Mouse (Mus musculus) adrenal gland, adult 18-20 months (tissue): Measurements from ENCODE around the gene Map1b. TPM values are rescaled to one million over a fixed set of nuclear protein-coding genes. Genes with fewer than 3 reads are reported as not detected.

ENCODE experiments used
- DNase-seq, 2 experiments: peaks; one replicate each; pipeline ENCODE4 v3.0.0; 2021 to 2022; ENCODE audit warnings: low spot score in 2 of 2
- total RNA-seq, 2 experiments: library from RNA; stranded (reverse); gene quantifications; 1 replicate in 1 of 2; 2 replicates in 1 of 2; pipeline ENCODE4 v1.2.3; 2021

Map1b gene
- total RNA-seq, 2 experiments from 2014 or later: 78.5 to 120 TPM

DNA sequence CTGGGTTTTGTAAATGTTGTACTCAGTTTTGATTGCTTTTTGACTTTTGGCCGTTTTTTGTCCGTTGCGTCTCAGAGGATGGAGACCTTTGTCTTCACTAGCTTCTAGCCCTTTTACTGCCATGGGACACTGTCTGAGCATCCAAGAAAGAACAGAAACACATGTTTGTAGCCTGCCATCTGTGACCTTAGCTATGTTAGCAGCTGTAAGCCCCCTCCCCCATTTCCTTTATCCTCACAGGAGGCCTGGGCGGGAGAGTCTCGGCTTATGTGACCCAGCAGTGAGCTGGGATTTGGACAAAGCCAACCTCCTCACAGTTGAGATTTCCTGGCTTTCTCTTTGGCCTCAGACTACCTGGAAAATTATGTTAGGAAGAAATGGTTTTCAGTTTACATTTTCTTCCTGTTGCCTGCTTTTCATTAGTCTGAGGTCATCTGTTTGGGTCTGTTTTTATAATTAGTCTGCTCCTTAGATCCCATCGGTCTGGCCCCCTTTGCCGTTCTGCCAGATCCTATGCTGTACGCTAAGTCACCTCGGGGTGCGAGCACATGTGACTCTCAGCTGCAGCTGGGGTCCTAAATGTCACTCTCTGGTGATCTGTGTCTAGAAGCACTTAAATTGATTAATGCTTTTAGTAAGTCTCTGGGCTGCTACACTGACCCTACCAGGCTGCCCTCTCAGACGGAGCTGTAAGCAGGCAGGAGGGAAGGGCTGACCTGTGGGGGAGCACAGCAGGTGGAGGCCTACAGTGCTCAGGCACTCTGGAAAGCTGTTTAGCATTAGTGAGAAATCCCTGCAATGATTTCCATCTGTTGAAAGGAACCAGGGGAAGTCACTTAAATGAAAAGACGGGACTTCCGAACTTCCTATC, 102.6 kb downstream of the Map1b start:
- no peak for DNase-seq

DNA sequence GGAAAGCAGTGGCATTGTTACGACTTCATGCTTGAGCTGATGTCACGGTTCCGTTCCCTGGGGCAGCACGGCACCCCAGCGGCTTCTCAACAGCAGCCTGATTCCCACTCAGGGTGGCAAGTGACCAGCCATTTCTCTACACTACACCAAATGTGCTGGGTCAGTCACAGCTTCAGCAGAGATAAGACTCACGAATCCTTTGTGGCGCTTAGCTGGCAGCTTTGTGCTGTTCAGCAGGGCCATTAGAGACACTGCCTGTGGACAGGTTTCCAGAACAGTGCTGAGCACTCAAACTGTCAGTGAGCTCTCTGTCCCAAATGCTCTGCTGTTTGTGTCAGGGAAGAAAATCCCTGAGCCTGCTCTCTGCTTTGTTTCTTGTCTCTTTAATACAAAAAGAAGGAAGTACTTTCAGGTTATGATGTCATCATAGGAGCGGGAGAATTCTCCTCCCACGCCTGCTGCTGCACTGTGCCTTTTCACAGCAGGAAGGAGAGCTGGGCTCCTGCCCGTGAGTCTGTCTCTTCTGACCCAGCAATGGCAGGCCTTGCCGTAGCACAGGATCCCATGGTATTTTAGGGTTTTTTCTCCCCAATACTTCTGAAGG, 103.8 kb downstream of the Map1b start:
- DNase-seq: peak in 1 of 2 experiments; percentile 42

DNA sequence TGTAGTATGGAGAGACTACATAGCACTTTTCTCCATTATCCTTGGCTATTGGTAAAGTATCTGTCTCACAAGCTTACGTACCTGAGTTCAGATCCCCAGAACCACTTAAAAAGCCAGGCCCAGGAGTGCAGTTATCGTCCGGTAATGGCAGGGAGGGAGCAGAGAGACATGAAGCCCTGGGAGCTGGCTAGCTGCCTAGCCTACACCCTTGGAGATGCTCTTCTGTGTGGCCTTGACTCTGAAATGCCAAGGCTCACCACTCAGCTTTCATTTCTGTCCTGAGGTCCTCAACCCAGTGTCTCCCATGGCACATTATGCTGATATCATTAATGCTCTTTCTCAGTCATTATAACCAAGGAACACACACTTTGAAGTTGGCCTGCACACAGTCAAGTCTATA, 104.6 kb downstream of the Map1b start:
- peak; percentile 53 to 61 for DNase-seq

DNA sequence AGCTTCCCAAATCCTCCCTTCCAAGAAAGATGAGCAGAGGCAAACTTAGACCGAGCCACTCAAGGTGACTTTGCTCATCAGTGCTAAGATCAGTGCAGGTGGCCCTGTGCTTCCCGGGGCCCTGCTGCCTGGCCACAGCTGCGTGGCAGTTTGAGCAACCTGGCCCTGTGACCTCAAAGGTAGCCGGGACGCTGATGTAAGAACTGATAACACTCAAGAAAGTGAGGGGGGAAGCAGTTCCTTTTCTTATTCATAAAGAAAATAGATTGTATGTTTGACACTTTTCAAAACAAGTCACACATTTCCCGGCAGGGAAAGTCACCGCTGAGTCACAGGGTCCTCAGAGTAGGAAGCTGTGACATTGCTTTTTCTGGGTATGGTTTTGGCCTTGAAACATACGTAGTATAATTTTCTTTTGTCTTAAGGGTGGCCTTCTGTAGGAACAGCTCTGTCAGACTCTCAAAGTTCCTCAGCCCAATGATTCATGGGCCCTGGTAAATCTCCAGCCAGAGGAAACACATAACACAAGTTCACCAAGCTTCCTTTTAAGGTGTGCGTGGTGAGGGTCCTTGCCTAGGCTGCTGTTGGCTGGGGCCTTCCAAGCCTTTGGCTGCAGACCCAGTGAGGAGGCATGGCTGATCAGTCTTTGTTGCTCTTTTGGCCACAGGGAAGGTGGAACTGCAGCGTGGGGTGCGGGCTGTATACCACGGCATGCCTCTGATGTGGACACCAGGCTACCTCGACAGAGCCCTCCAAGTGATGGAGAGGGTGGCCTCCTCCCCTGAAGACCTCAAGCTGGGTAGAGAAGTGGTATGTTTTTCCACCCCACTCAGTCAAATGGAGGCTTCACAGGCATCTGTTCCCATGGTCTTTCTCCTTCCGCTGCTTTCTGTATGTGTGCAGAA, 105.5 kb downstream of the Map1b start:
- DNase-seq: peak in 1 of 2 experiments; percentile 24

DNA sequence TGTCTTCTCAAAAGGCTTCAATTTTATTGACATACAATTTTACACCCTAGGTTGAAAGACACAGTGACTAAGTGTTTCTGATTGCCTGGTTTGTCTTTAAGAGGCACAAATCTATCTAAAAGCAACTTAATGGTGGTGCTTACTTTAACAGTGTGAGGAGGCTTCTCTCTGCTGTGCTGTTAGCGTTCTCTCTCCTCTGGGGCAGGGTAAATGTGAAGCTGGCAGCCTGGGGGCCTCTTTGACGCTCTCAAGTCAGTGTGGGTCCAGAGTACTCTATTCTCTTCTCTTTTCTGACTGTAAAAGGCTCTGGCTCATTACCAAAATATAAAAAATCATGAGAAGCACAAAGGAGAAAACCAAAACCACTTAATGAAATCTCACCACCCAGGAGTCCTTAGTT, 107.1 kb downstream of the Map1b start:
- DNase-seq: no peak

DNA sequence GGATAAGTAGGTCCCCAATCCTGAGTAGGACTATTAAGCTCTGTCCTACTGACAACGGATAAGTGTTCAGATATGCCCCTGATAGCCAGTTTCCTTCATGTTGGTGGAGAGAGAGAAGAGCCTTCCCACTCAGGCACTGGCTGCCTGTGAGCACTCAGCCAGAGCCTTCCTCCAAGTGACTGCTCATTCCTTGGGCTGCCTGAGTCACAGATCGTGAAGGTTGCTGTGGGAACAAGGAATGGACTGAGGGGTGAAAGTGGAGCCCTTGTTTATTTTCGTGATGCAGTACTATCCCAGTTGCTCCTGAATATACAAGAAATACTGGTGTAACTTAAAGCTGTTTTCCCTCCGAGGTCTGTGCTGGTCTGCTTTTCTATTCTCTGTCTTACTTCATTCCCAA, 117.0 kb downstream of the Map1b start:
- no peak for DNase-seq

DNA sequence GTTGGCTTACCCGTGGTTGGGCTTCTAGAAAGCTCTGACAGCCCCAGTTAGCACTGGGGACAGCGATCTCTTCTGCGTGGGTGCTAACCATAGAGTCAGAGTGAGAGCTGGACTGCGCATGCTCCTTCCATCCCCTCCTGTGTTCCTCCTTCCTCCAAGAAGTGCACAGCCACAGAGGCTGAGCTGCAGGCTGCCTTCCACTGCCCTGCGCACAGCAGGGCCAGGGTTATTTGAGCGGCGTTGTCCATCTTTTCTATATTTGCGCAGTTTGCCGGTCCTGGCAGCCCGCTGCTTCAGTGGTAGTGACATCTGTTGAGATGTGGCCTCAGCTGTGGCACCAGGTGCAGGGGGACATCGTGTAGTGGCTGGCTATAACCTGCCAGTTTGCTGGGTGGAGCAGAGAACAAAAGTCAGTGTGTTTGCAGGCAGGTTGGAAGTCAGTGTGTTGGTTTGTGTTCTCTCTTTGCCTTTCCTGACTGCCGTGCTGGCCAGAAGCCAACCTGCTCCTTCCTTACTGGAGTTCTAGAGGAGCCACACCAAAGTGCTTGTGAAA, 118.1 kb downstream of the Map1b start:
- DNase-seq: peak in 1 of 2 experiments; percentile 40

DNA sequence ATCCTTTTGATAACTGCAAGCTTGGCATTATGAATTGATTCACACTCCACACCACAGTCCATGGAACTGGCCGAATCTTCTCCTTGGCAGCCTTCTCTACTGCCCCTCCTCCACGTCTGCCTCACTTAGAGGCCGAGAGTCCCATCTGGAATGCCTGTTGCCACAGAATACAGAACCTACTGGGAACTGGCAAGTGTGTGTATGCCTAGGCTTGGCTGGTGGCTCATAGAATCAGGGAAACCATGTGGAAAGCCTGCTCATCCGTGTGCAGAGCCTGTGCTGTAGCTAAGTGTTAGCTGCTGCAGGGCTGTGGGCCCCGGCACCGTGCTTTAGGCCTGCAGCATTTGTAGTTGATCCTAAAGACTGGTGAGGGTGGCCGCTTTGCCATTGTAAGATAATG, 119.1 kb downstream of the Map1b start:
- no peak for DNase-seq

DNA sequence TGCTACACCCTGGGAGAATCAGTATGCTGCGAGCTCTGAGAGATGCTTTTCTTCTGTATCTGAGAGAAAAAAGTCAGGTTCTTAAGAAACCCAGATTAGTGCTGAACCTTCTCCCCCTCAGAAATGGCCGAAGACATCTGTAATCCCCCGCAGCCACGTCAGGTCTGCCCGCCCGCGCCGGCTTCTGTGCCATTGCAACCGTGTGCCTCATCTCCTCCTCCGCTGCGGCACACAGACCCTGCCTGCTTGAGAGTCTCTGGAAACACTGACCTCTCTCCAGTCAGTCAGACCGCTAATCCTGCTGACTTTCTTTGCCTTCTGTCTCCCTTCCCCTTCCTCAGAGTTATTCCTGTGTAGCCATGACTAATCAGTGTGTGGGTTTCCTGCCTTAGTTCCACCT, 120.8 kb downstream of the Map1b start:
- DNase-seq: no peak

DNA sequence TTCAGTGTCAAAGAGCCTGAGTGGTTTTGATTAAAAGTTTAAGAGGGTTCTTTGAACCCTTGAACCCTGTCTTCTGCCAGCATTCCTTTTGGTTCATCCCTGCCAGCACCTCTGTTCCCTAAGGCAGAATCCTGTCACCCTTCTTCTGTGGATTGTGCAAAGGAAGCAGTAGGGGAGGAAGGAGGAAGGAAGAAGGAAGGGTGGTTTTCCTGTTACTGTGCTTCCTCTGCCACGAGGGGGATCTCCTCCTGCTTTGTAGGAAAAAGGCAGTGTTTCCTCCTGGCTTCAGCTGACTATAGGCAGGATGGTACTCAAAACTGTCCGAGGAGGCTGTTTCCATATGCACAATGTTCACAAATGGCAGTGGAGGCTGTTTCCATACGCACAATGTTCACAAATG, 121.6 kb downstream of the Map1b start:
- DNase-seq: no peak

DNA sequence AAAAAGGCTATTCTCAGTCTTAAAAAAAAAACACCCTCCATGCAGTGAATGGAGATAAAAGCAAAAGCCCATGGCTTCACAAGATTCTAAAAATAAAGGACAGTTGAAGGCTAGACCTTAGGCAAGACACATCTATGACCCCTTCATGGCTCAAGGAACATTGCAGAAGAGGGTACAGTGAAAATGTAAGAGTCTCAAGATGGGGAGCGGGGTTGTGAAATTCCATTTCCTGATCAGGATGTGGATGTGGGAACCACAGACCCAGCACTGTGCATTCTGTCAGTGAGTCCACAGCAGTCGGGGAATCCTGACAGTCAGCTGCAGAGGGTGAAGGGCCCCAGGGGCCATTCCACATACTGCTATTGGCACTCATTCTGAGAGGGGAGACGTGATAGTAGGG, 123.2 kb downstream of the Map1b start:
- no peak for DNase-seq

DNA sequence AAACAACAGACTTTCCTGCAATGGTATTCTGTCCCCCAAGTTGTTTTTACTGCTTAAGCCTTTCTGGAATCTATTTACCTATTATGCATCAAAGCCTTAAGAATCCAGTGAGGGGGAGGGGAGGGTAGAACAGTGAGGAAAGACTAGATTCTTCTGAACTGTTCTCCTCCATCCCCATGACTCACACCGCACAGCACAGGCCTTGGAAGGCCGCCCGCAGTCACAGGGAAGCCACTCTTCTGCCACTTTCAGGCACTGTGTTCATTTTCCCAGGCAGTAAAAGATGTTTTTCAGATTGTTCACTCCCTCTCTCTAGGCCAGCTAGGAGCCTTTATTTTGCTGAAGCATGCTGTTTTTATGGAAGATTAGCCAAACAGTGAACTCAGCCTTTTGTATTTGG, 124.9 kb downstream of the Map1b start:
- peak; percentile 53 to 64 for DNase-seq

DNA sequence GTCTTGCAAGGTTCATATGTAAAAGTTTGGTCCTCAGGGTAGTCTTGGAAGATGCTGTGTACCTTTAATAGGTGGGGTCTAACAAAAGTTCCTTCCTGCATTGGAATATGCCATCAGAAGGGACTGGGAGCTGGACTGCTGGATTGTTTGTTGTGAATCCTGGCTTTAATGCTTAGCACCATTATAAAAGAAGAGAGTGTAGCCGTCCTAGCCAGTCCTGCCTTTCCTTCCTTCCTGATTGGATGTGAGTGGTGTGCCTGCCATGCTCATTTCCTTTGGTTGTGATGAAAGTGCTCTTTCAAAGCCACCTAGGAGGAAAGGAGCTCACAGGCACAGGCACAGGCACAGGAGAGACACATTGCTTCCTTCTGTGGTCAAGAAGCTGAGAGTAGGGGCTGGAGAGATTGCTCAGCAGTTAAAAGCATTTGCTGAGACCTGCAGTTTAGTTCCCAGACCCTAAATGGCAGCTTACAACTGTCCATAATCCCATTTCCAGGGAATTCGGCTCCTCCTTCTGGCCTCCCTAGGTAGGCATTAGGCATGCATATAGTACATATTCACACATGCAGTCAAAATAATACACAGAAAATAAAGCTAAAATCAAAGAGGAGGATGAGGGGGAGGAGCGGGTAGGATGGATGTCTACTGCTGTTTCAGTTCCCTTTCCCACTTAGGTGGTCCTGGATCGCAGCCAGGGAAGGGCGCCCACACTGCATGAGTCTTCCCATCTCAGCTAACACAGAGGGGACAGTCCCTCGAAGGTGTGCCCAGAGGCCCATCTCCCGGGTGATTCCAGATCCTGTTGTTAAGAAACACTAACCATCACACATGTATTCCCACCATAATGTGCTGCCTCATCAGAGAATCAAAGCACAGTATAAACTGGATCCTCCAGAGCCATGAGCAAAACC, 128.2 kb downstream of the Map1b start:
- no peak for DNase-seq

DNA sequence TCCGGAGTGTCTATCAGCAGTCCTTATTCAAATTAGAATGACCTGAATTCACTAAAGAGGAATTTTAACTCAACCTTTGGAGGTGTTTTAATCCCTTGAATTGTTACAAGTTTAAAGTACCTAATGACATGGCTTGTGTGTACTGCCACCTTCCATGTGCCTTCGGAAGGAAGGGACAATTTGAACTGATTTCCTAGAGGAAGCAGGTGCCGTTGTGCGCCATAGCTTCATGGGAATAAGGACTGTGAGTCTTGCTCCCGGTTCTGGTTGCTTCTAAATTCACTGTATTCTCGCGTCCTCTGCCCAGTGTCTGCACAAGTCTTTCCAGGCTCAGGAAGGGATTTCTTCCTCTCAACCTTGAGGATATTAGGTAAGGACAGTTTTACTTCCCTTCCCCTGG, 130.0 kb downstream of the Map1b start:
- no peak for DNase-seq

DNA sequence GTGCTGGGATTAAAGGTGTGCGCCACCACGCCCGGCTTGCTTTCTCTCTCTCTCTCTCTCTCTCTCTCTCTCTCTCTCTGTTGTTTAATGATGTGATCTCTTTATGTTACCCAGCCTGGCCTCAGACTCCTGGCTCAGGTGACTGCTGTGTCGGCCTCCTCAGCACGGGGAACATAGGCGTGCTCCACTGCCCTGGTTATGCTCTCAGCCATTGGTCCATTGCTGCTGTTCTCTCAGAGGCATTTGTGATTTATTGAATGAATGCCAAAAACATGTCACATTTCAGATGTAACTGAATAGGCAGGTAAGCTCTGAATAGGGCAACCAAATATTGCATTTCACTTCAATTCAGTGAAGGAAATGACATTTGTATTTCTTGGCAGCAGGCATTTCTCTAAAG, 130.4 kb downstream of the Map1b start:
- DNase-seq: no peak

DNA sequence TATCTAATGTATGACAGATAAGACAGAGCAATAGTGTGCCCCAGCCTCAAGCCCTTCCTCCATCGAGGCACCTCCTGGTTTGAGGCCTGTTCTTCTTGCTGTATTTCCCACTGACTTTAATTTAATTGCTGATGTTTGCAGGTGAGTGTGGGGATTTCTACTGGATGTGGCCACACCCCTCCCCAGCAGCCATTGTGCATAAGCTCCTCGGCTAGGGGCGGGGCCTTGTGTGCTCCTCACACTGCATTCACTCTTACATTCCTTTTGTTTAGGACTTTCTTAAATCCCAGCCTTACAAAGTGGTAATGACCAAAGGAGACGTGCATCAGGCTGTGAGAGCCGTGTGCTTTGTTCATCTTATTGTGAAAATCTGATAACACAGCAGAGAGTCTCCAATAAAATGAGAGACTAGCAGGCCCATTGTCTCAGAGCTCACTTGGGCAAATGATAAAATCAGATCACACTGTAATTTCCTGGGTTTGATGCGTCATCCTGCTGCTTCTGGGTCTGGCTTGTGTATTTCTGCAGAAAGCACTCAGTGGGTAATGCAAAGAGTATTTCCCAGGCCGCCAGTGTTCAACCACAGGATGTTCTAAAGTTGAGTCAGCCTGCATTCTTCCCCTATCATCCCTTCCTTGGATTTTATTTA, 131.7 kb downstream of the Map1b start:
- DNase-seq: no peak

DNA sequence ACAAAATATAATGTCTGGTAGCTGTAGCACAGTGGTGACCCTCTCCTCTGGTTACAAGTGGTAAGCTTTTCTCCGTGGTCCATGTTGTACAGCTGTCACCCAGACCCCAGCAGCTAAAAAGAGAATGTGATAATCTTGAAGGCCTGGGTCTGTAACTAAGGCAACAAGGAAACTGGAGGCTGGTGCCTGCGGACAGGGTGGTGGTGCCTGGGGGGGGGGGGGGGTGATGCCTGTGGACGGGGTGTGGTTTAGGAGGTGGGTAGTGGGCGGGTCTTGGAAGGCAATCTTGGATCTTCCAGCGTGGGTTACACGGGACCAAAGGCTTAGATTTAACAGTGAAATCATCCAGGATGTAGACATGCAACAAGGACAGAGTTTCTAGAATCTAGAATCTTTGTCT, 134.0 kb downstream of the Map1b start:
- no peak for DNase-seq

DNA sequence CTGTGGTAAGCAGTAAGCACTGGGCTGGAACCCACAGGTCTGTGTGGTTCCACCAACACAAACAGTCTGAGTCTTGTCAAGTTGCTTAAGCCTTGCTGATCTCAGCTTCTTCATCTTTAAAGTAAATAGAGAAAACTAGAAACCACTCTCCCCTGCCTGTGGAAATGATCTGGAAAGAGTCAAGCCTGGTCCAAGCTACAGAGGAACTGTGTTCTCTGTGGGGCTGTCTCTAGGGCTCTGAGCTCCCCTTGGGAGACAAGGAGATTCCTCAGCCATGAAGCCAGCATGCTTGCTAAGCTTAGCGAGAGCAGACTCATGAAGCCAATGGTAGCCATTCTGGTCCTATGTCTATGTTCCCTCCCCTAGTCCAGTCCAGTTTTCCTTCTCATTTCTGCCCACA, 138.1 kb downstream of the Map1b start:
- DNase-seq: no peak

DNA sequence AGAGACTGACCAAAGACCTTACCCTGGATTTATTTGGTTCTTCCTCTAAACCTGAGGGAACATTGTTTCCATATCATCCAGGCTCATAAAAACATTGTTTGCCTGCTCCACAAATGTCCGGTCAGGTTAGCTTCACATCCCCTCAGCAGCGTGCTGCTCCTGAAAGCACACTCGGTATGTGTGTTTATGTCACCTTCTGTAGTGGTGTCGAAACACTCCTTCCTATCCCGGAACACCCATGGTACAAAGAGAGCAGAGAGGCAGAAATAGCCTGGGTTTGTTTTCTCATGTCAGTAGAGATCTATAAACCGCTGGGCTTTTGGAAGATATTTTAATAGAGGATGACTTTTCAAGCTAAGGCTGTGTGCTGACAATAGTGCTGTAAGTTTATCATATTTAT, 139.3 kb downstream of the Map1b start:
- DNase-seq: no peak

DNA sequence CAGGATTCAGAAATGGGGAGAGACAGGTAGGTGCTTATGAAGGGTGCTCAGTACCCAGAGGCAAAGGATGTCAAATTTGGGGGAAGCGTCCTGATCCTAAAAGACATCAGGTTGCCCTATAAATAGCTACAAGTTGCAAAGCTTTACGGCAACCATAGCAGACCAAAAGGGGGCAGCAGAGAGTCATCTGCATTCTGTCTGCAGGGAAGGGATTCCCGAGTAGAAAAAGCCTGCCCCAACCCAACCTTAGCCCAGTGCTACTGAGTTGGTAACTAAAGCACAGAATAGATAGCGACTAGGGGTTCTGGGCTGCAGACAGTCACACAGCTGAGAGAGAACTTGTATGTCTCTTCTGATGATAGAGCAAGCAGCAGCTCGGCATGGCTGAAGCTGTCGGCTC, 140.8 kb downstream of the Map1b start:
- peak; percentile 80 to 83 for DNase-seq
